Mouse (Mus musculus): ENCODE measurements at regions not wholly inside any gene's neighbourhood (a gene's known extent, or its start where the extent isn't known, plus 50 kb on each side); places are given as distances from the start of the nearest gene placed in this dataset.

DNA sequence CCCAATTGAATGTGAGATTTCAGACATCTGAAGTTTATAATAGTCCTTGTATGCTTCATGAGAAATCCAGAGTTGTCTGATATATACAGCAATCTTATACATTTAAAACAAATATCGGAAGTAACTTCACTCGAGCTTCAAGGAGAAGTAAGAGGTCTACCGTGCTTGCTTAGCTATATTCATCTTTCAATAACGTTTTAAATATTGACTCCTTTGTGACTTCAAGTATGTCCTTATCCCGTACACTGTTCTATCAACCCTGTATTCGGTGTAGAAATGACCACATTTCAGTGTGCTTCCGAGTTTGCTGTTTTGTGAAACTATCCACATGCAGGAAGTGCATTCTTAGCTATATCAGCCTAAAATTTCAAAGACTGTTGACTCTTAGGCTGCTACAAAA is 427.8 kb upstream of the Tbc1d2b start:
- TF ChIP-seq CTCF (IDR thresholded peaks at IDR 0.05) (no peak), EP300 (IDR thresholded peaks at IDR 0.05) (no peak)
